In genomic region chr13:95671108-95671897, GRCm38 (mm10) we compare ENCODE assay signal across 1 mouse cellular context.
TF ChIP-seq lines count a peak whose summit lies in the region.

No protein-coding gene starts in this region.

TF ChIP-seq in MEL, 35 proteins besides CTCF, POLR2A, EP300 and RAD21 (continued from another document):
- TF ChIP-seq SMC3 (IDR thresholded peaks at IDR 0.05; ENCODE audit: low read depth, low read length) (no peak), MYB (IDR thresholded peaks at IDR 0.05; ENCODE audit: low read depth, low read length) (peak; percentile 83), NELFE (IDR thresholded peaks at IDR 0.05; ENCODE audit: low read depth, low read length) (no peak), ETS1 (IDR thresholded peaks at IDR 0.05; ENCODE audit: low read depth, low read length) (peak; percentile 97), RCOR1 (IDR thresholded peaks at IDR 0.05; ENCODE audit: low read depth, low read length) (peak; percentile 92), KAT2A (conservative IDR thresholded peaks at IDR 0.05; ENCODE audit: low read depth, low read length) (no peak), MEF2A (IDR thresholded peaks at IDR 0.05; ENCODE audit: extremely low read depth, insufficient replicate concordance, low read depth, low read length, poor library complexity, severe bottlenecking) (peak; percentile 70; the same call in 1 of the 2 replicates), GABPA (IDR thresholded peaks at IDR 0.05; ENCODE audit: low read depth, low read length) (no peak), MAZ (IDR thresholded peaks at IDR 0.05; ENCODE audit: low read depth, low read length) (peak; percentile 95), HCFC1 (IDR thresholded peaks at IDR 0.05; ENCODE audit: low read depth, low read length) (0 out of 2 replicates have a peak, but pooled peaks have one; percentile 47), TCF12 (IDR thresholded peaks at IDR 0.05; ENCODE audit: low read depth, low read length) (peak; percentile 99), USF1 (IDR thresholded peaks at IDR 0.05; ENCODE audit: low read depth, low read length) (no peak), JUND (IDR thresholded peaks at IDR 0.05; ENCODE audit: low read depth, low read length) (no peak), MYC (IDR thresholded peaks at IDR 0.05; ENCODE audit: low read depth, low read length) (0 out of 2 replicates have a peak, but pooled peaks have one; percentile 35), ZC3H11A (IDR thresholded peaks at IDR 0.05; ENCODE audit: low read depth, low read length) (no peak)
TF ChIP-seq in MEL: peak in this region for 17.
